Mouse (Mus musculus) liver, adult 2 months (tissue): Measurements from ENCODE around the gene Brd3os.

Source experiments
- CTCF ChIP-seq: fragments of 200-500 bp; IDR thresholded peaks from 2 replicates; pipeline ENCODE4 v1.5.1; 2011; ENCODE audit warnings: low read depth, low read length, control low read depth
- POLR2A ChIP-seq: fragments of 200-500 bp; IDR thresholded peaks from 2 replicates; pipeline ENCODE4 v1.6.1; 2011; ENCODE audit warnings: low read length, control low read depth; ENCODE audit not compliant: insufficient read depth; ENCODE audit errors: extremely low read depth

- TF ChIP-seq CTCF (no peak), POLR2A (no peak)
These were observed 40.2 kb downstream of the Brd3os start for GRCm38 (mm10) chr2:27482265-27482861.
